Mouse (Mus musculus): ENCODE measurements around the gene C1qtnf9.

- TF ChIP-seq GATA1 (IDR thresholded peaks at IDR 0.05; ENCODE audit: borderline replicate concordance, low read length) (no peak), FLI1 (IDR thresholded peaks at IDR 0.05; ENCODE audit: low read length) (no peak)
These were observed 2.9 kb upstream of the C1qtnf9 start for GRCm38 (mm10) chr14:60765025-60765424.
